Mouse (Mus musculus) kidney, embryonic 15.5 days (tissue): Measurements from ENCODE around the gene Snx33. TPM values are rescaled to one million over a fixed set of nuclear protein-coding genes. Genes with fewer than 3 reads are reported as not detected.

Experiments
- ATAC-seq: fragments of 200-750 bp; cut with Nextera tagmentation; replicated peaks from 2 replicates; pipeline ENCODE4 v1.8.0; 2017; ENCODE audit warnings: moderate TSS enrichment; ENCODE audit not compliant: low FRiP score
- H3K27ac ChIP-seq: fragments of 300-500 bp; sonication (generic); 2 replicates; pipeline ENCODE4 v1.5.1; 2015; ENCODE audit warnings: mild to moderate bottlenecking, inconsistent platforms
- H3K27me3 ChIP-seq: fragments of 300-500 bp; sonication (generic); 2 replicates; pipeline ENCODE4 v1.6.1; 2015; ENCODE audit warnings: inconsistent platforms
- H3K36me3 ChIP-seq: fragments of 300-500 bp; sonication (generic); 2 replicates; pipeline ENCODE4 v1.6.1; 2015; ENCODE audit warnings: inconsistent platforms
- H3K4me1 ChIP-seq: fragments of 300-500 bp; sonication (generic); 2 replicates; pipeline ENCODE4 v1.6.1; 2015; ENCODE audit warnings: inconsistent platforms
- H3K4me2 ChIP-seq: fragments of 300-500 bp; sonication (generic); 2 replicates; pipeline ENCODE4 v1.6.1; 2015; ENCODE audit warnings: moderate library complexity, mild to moderate bottlenecking, inconsistent platforms
- H3K4me3 ChIP-seq: fragments of 300-500 bp; sonication (generic); replicated peaks from 2 replicates; pipeline ENCODE4 v1.5.1; 2015; ENCODE audit warnings: mild to moderate bottlenecking, inconsistent platforms
- H3K9ac ChIP-seq: fragments of 300-500 bp; sonication (generic); 2 replicates; pipeline ENCODE4 v1.6.1; 2015; ENCODE audit warnings: mild to moderate bottlenecking, inconsistent platforms
- H3K9me3 ChIP-seq: fragments of 300-500 bp; sonication (generic); replicated peaks from 2 replicates; pipeline ENCODE4 v1.6.1; 2016; ENCODE audit warnings: inconsistent platforms
- WGBS: fragments of 180-500 bp; shearing (Covaris S2); methylation state at CpG from one replicate; pipeline ENCODE4 v1.1.7; 2015; ENCODE audit warnings: mixed read lengths; 5-methylcytosine and 5-hydroxymethylcytosine counted together
- polyA plus RNA-seq: library from polyadenylated mRNA; unstranded; fragments of >200 nt; fragmentation: Nextera tagmentation; extraction: Ambion mirVana; gene quantifications from 2 replicates; pipeline ENCODE4 v1.2.1, GENCODE M21; 2015

The Snx33 gene
- polyA plus RNA-seq, 1 experiment from 2014 or later = 10.5 TPM

- Histone ChIP-seq H3K9me3 (no peaks in the 10 kb centered on the region), H3K9ac (no peak overlapping the region), H3K36me3 (peaks cover 47% of the 10 kb centered on the region), H3K4me3 (no peak overlapping the region), H3K27me3 (peaks cover 3% of the 10 kb centered on the region; the same call in 1 of the 2 replicates), H3K4me1 (peaks cover 30% of the 10 kb centered on the region), H3K4me2 (no peak overlapping the region), H3K27ac (no peak overlapping the region)
- WGBS = 55% methylated on average over 13 of the region's 13 CpGs
- ATAC-seq = no peak
Measured at GRCm38 (mm10) chr9:56886113-56886512, 42.1 kb downstream of the Snx33 start.

- WGBS = 86% methylated on average over 4 of the region's 4 CpGs
- no peak for ATAC-seq
- no peak overlapping the region for H3K9ac ChIP-seq
- no peaks in the 10 kb centered on the region for H3K27me3 ChIP-seq
- no peaks in the 10 kb centered on the region for H3K9me3 ChIP-seq
- H3K4me2 ChIP-seq = no peak overlapping the region
- peaks cover 43% of the 10 kb centered on the region for H3K4me1 ChIP-seq
- H3K36me3 ChIP-seq = peaks cover 47% of the 10 kb centered on the region
- no peak overlapping the region for H3K27ac ChIP-seq
- H3K4me3 ChIP-seq = no peak overlapping the region
Measured at GRCm38 (mm10) chr9:56884328-56884727, 43.8 kb downstream of the Snx33 start.

- WGBS = 73% methylated on average over 7 of the region's 7 CpGs
- no peak for ATAC-seq
- Histone ChIP-seq H3K4me3 (no peak overlapping the region), H3K9me3 (no peaks in the 10 kb centered on the region), H3K9ac (no peak overlapping the region), H3K4me2 (no peak overlapping the region), H3K36me3 (peaks cover 40% of the 10 kb centered on the region), H3K27ac (no peak overlapping the region), H3K27me3 (no peaks in the 10 kb centered on the region), H3K4me1 (peaks cover 43% of the 10 kb centered on the region)
Measured at GRCm38 (mm10) chr9:56883470-56883869, 44.7 kb downstream of the Snx33 start.

GRCm38 (mm10) chr9:56882818-56883217 lies 45.4 kb downstream of the Snx33 start:
- peak overlapping the region; percentile 59; the same call in 1 of the 2 replicates for H3K27ac ChIP-seq

GRCm38 (mm10) chr9:56882283-56882682 lies 45.9 kb downstream of the Snx33 start:
- no peak for ATAC-seq
- 68% methylated on average over 4 of the region's 4 CpGs for WGBS
- no peak overlapping the region for H3K4me2 ChIP-seq
- H3K27ac ChIP-seq = peak overlapping the region; percentile 59; the same call in 1 of the 2 replicates
- peaks cover 43% of the 10 kb centered on the region for H3K4me1 ChIP-seq
- no peak overlapping the region; the same call in 1 of the 2 replicates for H3K9ac ChIP-seq
- peaks cover 28% of the 10 kb centered on the region for H3K36me3 ChIP-seq
- H3K27me3 ChIP-seq = no peaks in the 10 kb centered on the region
- no peak overlapping the region for H3K4me3 ChIP-seq
- no peaks in the 10 kb centered on the region for H3K9me3 ChIP-seq

More at GRCm38 (mm10) chr9:56882818-56883217, 45.4 kb downstream of the Snx33 start:
- H3K36me3 ChIP-seq = peaks cover 34% of the 10 kb centered on the region
- no peaks in the 10 kb centered on the region for H3K27me3 ChIP-seq
- H3K9me3 ChIP-seq = no peaks in the 10 kb centered on the region
- H3K4me3 ChIP-seq = no peak overlapping the region
- no peak overlapping the region for H3K4me2 ChIP-seq
- peaks cover 43% of the 10 kb centered on the region for H3K4me1 ChIP-seq
- 38% methylated on average over 12 of the region's 12 CpGs for WGBS
- ATAC-seq = 0 out of 2 replicates have a peak, but pooled peaks have one; percentile 23
- no peak overlapping the region; the same call in 1 of the 2 replicates for H3K9ac ChIP-seq

GRCm38 (mm10) chr9:56881539-56882082 lies 46.6 kb downstream of the Snx33 start:
- Histone ChIP-seq H3K9ac (no peak overlapping the region), H3K27ac (0 out of 2 replicates have a peak overlapping the region, but pooled peaks have one; percentile 9), H3K4me2 (no peak overlapping the region), H3K4me1 (peaks cover 50% of the 10 kb centered on the region), H3K9me3 (no peaks in the 10 kb centered on the region), H3K4me3 (no peak overlapping the region), H3K36me3 (peaks cover 22% of the 10 kb centered on the region), H3K27me3 (no peaks in the 10 kb centered on the region)
- ATAC-seq = no peak
- 80% methylated on average over 3 of the region's 3 CpGs for WGBS

- no peak overlapping the region for H3K4me2 ChIP-seq
- H3K9ac ChIP-seq = no peak overlapping the region
- peaks cover 16% of the 10 kb centered on the region for H3K36me3 ChIP-seq
- WGBS = 44% methylated on average over 9 of the region's 9 CpGs
- peaks cover 58% of the 10 kb centered on the region for H3K4me1 ChIP-seq
- no peaks in the 10 kb centered on the region for H3K9me3 ChIP-seq
- ATAC-seq = no peak
- no peak overlapping the region for H3K4me3 ChIP-seq
- no peaks in the 10 kb centered on the region for H3K27me3 ChIP-seq
- peak overlapping the region; percentile 41; the same call in 1 of the 2 replicates for H3K27ac ChIP-seq
Measured at GRCm38 (mm10) chr9:56880790-56881189, 47.4 kb downstream of the Snx33 start.

GRCm38 (mm10) chr9:56877284-56877683 lies 50.9 kb downstream of the Snx33 start:
- WGBS = 79% methylated on average over 5 of the region's 5 CpGs
- Histone ChIP-seq H3K4me3 (no peak overlapping the region), H3K4me2 (no peak overlapping the region), H3K4me1 (peaks cover 74% of the 10 kb centered on the region), H3K36me3 (0 out of 2 replicates have a peak, but pooled peaks cover 5% of the 10 kb centered on the region), H3K27me3 (no peaks in the 10 kb centered on the region), H3K27ac (no peak overlapping the region), H3K9ac (no peak overlapping the region), H3K9me3 (no peaks in the 10 kb centered on the region)
- no peak for ATAC-seq

GRCm38 (mm10) chr9:56876784-56877183 lies 51.4 kb downstream of the Snx33 start:
- Histone ChIP-seq H3K4me2 (no peak overlapping the region), H3K4me3 (no peak overlapping the region), H3K9me3 (no peaks in the 10 kb centered on the region), H3K36me3 (0 out of 2 replicates have a peak, but pooled peaks cover 5% of the 10 kb centered on the region), H3K4me1 (peaks cover 74% of the 10 kb centered on the region), H3K27me3 (no peaks in the 10 kb centered on the region), H3K9ac (no peak overlapping the region), H3K27ac (no peak overlapping the region)
- ATAC-seq = peak; percentile 38; the same call in 1 of the 2 replicates
- WGBS = 31% methylated on average over 9 of the region's 9 CpGs

- H3K9me3 ChIP-seq = no peaks in the 10 kb centered on the region
- no peaks in the 10 kb centered on the region for H3K27me3 ChIP-seq
- H3K9ac ChIP-seq = no peak overlapping the region
- H3K27ac ChIP-seq = peak overlapping the region; percentile 86
- no peak for ATAC-seq
- no peak overlapping the region for H3K4me2 ChIP-seq
- H3K36me3 ChIP-seq = 0 out of 2 replicates have a peak, but pooled peaks cover 5% of the 10 kb centered on the region
- no peak overlapping the region for H3K4me3 ChIP-seq
- peaks cover 88% of the 10 kb centered on the region for H3K4me1 ChIP-seq
- 84% methylated on average over 1 of the region's 1 CpGs for WGBS
Measured at GRCm38 (mm10) chr9:56873097-56873496, 55.1 kb downstream of the Snx33 start.

GRCm38 (mm10) chr9:56872105-56872903 lies 55.9 kb downstream of the Snx33 start:
- WGBS = 82% methylated on average over 5 of the region's 5 CpGs
- H3K4me1 ChIP-seq = peaks cover 95% of the 10 kb centered on the region

GRCm38 (mm10) chr9:56871191-56871590 lies 57.0 kb downstream of the Snx33 start:
- peak overlapping the region; percentile 86 for H3K27ac ChIP-seq
- H3K36me3 ChIP-seq = 0 out of 2 replicates have a peak, but pooled peaks cover 5% of the 10 kb centered on the region
- H3K4me2 ChIP-seq = peak overlapping the region; percentile 30
- no peak overlapping the region for H3K4me3 ChIP-seq
- 10% methylated on average over 5 of the region's 5 CpGs for WGBS
- no peaks in the 10 kb centered on the region for H3K9me3 ChIP-seq
- peaks cover 95% of the 10 kb centered on the region for H3K4me1 ChIP-seq
- peak; percentile 50 for ATAC-seq
- no peaks in the 10 kb centered on the region for H3K27me3 ChIP-seq
- H3K9ac ChIP-seq = no peak overlapping the region

More at GRCm38 (mm10) chr9:56872105-56872903, 55.9 kb downstream of the Snx33 start:
- Histone ChIP-seq H3K4me3 (no peak overlapping the region), H3K27me3 (no peaks in the 10 kb centered on the region), H3K36me3 (0 out of 2 replicates have a peak, but pooled peaks cover 5% of the 10 kb centered on the region), H3K9me3 (no peaks in the 10 kb centered on the region), H3K27ac (peak overlapping the region; percentile 86), H3K9ac (no peak overlapping the region), H3K4me2 (no peak overlapping the region)
- ATAC-seq = no peak
